Mouse (Mus musculus): ENCODE measurements around the gene BC030867. TPM values are rescaled to one million over a fixed set of nuclear protein-coding genes. Genes with fewer than 3 reads are reported as not detected.

The BC030867 gene
- total RNA-seq, 2 experiments from 2014 or later, result 0.66 to 0.76 TPM

- no peak for DNase-seq
These were observed 41.5 kb downstream of the BC030867 start for GRCm38 (mm10) chr11:102290141-102290540.

DNA sequence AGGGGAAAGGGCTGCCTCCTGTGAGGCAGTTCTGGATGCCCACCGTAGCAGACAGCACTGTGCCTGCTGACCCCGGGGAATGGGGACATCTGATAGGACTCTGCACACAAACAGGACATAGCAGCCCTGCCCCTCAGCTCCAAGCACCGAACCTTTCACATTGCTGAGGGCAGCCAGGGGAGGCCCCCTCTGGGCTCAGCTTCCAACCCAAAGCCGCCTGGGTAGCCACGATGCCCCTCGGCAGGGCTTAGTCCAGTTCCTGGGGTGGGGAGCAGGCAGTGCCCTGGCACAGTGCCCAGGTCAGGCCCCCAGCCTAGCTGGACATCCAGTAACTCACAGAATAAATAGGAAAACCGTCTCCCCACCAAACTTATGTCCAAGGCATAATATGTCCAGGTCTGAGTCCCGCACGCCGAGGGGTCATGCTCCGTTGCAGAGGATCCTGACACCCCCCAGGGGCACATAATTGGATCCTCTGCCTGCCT lies 42.4 kb downstream of the BC030867 start:
- DNase-seq, result no peak

DNA sequence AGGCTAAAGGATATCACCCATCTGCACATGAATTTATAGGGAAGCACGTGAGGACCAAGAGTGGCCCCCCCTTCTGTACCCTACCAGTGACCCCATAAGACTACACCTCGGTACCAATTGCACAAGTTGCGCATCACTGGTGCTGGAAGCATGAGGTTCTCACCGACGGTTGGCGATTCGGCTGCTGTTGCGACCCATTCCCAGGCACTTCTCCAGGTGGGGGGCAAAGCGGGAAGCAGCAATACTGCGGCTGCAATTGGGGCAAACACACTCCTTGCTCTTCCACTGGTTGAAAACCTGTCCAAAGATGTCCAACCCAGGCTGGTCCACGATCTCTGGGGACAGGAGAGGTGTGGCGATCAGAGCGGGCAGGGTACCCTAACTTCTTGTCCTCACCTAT lies 45.3 kb downstream of the BC030867 start:
- DNase-seq, result no peak

GRCm38 (mm10) chr11:102294416-102294815 lies 45.7 kb downstream of the BC030867 start:
- DNase-seq, result no peak

DNA sequence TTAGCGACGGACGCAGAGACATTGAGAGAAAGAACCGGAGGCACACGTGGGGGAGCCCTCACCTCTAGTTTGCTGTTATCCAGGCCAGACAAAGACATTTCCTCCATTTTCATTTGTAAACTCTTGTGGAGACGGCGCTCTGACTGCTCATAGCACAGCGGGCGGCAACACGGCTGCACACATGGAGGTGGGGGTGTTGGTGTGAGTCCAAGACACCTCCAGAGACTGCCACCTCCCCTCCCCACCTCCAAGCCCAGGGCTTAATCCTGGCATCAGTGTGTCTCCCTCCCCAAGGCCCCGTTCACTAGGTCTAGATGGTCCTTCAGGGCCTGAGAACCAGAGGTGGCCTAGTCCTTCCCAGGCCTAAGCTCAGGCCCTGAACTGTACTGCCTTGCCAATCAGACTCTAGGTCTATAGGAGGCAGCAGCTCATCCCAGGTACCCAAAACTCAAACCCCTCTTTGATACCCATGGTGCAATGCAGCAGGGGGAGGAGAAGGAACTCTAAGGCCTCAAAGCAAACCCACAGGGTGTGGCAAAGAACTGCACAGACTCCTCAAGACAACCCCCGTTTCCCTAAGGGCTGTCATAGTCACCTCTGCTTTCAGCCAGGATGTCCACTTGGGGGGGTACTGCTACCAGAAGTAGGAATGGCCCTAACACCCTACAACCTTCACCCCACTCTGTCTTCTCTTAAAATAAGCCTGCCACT lies 46.4 kb downstream of the BC030867 start:
- DNase-seq, result no peak

DNA sequence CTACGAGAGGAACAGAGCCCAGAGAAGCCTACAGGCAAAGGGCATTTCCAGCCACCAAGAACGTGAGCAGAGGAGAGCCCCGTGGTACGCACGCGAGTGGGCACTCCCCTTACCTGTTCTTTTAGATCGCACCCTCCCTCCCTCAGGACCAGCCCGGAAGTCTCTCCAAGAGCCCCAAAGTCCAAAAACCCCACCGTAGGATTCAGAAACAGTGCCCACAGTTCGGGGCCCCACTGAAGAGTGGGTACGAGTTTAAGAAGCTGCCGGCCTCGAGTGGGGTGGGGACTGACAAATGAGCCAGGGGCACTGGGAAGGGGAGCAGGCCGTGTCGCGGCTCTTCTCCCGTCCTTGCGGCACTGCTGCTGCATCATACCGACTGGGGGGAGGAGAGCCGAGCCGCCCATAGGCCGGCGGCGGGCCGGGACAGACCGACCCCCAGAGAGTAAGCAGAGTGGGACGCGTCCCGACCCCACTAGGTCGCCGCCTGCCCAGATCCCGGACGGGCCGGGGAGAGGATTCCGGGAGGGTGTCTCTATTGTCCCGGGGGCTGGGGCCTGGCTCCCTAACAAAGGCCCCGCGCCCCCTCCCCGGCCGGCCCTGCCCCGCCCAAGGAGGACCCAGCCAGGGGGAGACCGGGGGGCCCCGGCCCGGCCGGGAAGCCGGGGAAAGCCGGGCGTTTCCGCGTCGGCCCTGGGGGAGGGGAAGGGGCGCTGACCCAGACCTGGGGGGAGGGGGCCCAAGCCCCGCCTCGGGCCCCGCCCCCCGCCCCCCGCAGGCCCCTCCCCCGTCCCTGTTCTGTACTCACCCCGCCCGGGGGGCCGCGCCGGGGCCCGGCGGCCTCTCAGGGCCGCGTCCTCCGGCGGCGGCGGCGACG lies 47.2 kb downstream of the BC030867 start:
- peak; percentile 54 to 78 for DNase-seq

- DNase-seq, result peak; percentile 100
These were observed 48.1 kb downstream of the BC030867 start, which contains the start of gene Atxn7l3 for GRCm38 (mm10) chr11:102296491-102297472. Atxn7l3 (minus strand) TSS chr11:102296631.

GRCm38 (mm10) chr11:102297577-102298556 lies 49.2 kb downstream of the BC030867 start:
- no peak for DNase-seq

- peak; percentile 40 to 64 for DNase-seq
These were observed 51.2 kb downstream of the BC030867 start for GRCm38 (mm10) chr11:102299839-102300238.

DNA sequence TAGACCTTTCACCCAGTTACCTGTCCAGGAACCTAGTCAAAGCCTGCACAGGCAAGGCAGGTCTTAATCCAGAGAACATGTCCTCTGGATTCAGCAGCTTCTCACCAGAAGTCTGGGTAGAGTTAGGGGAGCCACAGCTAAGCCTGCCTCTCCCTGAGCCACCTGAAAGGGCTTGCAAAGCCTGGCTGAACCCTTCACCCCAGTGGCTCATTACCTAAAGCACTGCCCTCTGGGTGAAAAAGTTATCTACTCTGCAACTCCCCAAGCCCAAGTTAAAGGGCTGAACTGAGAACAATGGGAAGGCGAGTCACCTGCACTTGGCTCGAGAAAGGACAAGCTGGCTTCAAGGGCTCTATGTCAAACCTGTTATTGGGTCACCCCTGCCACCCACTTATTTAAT lies 55.5 kb downstream of the BC030867 start:
- no peak for DNase-seq

GRCm38 (mm10) chr11:102305359-102305758 lies 56.7 kb downstream of the BC030867 start:
- peak; percentile 56 to 65 for DNase-seq

- no peak for DNase-seq
These were observed 59.4 kb downstream of the BC030867 start for GRCm38 (mm10) chr11:102308104-102308503.

DNA sequence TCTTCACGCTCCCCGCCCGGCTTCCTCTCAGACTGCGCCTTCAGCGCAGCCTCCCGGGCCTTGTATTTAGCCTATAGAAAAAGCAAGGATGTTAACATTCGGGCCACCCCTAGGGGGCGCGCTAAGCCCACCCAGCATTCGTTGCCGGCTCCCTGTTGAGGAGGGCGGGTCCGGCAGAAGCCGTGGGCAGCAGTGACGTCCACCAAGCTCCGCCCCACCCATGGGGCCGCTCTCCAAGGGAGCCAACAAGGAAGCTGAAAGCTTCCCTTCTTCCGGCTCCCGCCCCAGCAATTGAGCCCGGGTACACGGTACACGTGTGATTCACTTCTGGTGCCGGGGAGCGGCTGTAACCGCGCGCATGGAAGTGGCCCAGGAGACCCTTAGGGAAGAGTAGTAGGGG lies 60.3 kb downstream of the BC030867 start:
- DNase-seq, result peak; percentile 98 to 99

DNA sequence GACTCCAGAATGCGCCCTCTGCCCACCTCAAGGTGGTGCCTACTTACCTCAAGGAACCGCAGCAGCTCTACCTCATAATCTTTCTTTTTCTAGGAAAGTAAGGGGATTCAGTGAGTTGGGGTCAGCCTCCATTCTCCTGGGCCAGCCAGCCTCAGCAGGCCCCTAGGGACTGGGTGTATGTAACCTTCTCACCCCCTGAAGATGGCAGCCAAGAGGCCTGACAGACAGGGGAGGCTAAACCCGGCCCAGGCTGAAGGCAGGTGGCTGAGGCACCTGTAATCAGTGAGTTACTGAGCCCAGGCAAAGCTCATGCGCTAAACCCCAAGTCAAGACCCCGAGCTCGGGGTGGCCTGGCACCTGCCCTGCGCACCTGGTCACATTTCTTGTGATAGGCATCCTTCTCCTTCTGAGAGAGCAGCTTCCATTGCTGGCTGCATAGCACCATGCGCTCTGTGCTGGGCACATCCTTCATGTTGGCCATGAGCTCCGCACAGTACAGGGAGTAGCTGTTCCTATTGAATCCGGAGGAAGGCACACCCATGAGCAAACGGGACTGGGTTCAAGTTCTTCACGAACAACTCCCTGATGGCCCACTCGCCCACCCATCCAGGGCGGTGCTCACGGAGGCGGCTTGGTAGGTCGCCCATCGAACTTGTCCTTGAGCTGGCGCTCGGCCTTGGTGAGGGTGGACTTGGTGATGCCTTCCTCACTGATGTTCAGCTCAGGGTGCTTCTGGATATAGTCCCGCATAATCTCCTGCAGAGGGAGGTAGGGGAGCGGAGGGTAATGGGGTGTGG lies 61.3 kb downstream of the BC030867 start:
- peak; percentile 49 to 59 for DNase-seq

DNA sequence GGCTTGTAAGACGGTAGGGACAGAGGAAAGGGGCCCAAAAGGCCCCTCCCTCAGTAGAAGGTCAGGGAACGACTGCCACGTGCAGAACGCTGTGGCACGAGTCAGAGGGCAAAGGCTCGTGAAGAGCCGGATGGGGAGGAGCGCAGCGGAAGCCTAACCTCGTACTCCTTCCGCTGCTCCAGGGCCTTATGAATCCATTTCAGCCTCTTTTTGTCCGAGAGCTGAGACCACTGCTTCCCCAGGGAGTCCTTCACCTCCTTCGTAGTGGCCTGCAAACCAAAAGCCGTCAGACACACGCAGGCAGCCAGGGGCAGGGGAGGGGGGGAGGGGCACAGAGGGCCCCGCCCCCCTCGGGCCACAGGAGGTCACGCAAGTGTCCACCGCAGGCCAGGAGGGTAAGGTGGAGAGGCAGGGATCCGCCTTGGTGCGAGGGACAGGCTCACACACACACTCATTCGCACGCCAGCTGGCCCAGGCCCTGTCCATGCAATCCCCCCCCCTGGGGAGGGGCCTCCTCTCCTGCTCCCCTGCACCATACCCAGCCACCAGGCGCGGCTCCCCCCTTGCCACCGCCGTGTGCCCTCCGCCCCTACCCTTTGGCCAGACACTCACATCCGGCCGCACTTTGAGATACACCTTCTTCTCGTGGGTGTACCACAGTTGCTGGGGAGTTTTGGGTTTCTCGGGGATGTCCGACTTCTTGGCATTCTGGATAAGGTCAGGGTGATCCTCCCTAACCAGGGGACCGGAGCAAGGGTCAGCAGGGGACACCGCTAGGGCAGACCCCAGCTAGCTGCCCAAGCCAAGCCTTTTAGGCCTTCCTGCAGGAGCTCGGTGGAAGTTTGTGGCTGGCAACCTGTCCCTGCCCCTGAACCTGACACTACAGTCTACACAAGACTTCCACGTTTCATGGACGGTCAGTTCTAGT lies 62.4 kb downstream of the BC030867 start:
- peak; percentile 48 to 55 for DNase-seq

- no peak for DNase-seq
These were observed 63.3 kb downstream of the BC030867 start for GRCm38 (mm10) chr11:102311966-102312365.

DNA sequence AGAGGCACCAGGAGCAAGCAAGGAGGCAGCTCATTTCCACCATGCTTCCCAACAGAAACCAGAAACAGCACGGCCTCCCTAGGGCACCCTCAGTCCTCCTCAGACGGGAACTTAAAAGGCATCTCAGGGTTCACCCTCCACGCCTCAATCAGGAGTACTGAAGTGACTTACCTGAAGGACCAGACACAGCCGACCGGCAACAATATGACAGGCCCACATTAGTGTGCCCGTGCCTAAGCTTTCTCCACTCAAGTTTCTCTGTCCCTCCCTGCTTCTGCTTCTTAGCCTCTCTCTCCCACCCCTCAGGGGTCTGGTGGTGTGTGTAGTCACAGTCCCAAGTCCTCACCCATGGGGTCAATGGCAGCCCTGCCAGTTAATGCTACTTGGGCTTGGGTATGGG lies 63.9 kb downstream of the BC030867 start:
- DNase-seq, result no peak

DNA sequence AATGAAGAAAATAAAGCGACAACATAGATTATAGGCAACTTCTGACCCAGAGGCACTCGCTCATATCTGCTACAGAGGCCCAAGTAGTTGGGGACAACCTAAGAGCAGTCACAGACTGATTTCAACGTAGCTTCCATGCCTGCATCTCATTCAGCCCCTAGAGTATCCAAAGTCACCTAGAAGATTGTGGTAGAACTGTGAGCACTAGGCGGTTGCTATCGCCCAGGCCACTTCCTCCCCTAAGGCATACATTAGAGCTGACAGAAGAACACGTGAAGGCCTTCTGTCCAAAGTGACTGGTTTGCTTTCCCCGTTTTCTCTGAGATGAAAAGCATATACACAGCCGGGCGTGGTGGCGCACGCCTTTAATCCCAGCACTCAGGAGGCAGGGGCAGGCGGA lies 65.6 kb downstream of the BC030867 start:
- no peak for DNase-seq
